Mouse (Mus musculus) urinary bladder, postnatal 4 days (tissue): ENCODE results near the gene Amz1.

Source experiments
- DNase-seq, 2 experiments: peaks; one replicate each; pipeline ENCODE4 v3.0.0; 2021 to 2022; ENCODE audit warnings: low spot score in 2 of 2

Amz1 gene

DNA sequence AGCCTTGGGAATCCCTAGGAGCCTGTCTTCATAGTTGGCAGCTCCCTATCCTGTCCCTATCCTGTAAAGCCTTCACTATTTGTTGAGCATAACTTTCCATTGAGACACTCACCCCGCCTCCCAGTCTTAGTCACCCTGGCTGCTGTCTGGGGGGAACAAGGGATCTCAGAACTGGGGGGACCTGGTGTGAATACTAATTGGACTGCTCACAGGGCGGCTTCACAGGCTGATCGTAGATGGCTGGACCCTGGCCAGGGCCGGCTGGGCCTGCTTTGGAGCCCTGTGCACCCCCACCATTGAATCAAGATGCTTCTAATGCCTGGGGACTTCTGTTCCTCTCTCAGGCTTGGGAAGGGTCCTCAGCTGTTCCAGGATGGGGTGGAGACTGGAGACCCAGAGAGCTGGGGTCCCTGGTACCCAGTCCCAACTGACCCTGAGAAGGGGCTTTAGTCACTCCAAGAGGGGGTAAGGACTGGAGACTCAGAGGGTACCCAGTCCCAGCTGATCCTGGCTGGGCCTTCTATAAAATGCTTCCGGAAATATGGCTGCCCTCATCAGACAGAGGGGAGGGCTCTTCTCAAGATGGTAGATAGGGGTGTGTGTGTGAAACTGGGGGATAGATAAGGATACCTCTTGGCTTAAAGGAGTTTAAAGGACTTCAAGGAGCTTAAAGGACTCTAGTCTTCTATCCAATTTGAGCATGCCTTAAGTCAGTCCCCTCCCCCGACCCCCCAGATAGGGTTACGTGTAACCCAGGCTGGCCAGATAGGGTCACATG lies 2.3 kb downstream of the Amz1 start:
- DNase-seq = no peak

DNA sequence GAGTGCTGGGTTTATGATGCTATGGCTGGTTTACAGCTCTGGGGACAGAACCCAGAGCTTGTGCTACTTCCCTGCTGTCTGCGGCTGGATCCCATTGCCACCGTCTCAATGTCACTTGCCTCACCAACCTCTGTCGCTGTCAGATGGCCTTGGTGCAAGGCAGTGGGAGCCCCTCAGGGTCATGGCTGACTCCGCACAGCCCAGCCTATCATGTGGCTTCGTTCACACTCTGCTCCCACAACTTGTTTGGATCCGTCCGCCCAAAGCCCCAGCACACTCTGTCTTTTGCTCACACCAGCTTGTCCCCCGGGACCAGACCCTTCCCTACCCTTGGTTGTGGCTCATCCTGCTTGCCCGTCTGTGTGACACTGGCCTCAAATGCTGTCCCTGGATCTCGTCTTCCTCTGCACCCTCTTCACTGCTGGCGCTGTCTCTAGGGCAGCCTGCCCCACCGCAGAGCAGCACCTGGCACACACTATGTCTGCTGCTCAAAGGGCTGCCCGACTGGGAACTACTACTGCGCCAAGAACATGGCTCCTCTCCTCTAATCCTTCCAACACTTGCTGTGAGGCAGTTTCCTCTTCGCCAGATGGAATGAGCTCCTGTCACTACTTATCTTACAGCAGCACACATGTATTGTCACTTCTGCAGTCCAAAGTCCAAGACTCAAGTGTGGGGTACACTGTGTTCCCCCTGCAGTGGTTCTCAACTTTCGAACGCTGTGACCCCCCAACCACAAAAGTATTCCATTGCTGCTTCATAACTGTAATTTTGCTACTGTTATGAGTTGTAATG lies 3.2 kb downstream of the Amz1 start:
- no peak for DNase-seq

DNA sequence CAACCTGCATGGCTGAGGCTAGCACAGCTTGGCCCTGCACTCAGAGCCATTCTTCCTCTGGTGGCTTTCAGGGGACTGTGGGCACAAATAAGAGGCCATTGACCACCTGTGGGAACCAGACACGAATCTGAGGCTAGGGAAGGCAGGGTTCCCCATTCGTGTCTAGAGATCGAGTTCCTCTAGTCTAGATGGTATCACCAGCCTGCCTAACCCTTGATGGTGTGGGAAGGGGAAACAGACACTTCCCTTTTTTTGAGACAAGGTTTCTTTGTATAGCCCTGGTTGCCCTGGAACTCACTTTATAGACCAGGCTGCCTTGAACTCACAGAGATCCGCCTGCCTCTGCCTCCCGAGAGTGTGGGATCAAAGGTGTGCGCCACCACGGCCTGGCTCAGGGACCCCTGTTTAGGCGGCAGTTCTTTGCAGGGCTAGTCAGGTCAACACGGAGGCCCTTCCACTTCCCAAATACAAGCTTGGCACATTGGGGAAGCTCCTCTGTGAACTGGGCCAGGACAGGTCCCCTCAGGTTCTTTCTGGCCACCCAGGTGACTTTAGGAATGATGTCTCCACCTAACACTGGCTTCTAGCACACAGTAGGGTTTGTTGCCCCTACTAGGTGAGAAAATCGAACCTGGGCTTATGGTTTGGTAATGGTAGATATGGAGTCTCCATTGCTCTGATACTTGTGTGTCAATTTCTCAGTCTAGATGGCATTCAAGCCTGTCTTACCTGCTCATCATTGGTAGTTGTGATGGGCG lies 7.3 kb downstream of the Amz1 start:
- no peak for DNase-seq

DNA sequence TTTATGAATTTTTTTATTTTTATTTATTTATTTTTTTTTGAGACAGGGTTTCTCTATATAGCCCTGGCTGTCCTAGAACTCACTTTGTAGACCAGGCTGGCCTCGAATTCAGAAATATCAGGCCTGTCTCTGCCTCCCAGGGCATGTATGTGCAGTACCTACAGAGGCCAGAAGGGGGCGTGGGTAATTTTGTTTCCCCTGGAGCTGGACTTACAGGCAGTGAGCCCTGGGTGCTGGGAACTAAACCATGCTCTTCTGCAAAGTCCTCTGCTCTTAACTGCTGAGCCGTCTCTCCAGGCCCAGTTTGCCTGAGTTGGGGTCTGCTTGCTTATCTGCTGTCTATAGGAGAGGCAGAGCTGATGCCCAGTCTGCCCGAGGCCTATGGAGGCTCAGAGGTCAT lies 8.3 kb downstream of the Amz1 start:
- DNase-seq = no peak

DNA sequence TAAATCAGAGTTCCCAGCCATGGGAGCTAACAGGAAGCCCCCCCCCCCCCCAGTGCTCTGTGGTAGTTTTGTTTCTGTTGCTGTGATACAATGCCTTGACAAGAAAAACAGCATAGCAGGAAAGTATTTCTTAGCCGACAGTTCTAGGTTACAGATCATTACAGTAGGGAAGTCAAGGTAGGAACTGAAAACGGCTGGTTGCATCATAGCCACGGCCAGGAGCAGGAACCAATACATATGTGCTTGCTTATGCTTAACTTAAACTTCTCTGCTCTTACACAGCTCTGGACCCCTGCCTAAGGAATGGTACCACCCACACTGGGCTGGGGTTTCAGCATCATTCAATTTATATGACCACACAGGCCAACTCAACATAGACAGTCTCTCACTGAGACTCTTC lies 9.4 kb downstream of the Amz1 start:
- no peak for DNase-seq

DNA sequence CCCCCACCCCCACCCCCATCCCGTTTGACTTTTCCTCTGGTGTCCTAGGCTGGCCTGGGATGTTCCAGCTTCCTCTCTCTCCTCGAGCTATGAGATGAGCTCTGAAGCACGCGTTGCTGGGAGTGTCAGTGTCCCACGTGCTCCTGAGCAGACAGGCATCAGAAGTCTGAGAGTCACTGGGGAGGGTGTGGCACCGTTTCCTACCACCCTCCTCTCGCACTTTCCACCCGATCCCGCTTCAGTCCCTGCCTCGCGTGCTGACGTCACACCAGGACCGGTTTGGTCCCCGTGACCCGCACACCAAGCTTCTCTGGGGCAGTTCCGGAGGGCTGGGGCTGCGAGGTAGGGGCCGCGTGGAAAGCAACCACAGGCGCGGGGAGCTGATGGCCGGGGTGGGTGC lies 11.4 kb downstream of the Amz1 start:
- DNase-seq = no peak

DNA sequence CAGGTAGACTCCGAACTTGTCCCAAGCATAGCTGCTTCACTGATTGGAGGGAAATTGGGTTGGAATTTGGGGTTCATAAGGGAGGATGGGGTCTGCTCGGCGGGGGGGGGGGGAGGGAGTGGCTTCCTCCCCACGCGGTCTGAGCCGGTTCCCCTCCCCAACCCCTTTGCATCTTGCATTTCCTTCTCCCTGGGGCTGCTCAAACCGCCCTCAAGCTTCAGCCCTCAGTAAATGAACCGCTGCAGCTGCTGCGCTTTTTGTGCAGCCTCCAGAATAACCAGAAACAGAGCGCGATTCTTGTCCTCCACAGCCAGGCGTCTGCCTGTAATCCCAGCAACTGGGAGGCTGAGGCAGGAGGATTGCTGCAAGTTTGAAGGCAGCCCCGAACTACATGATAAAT lies 12.2 kb downstream of the Amz1 start:
- no peak for DNase-seq

DNA sequence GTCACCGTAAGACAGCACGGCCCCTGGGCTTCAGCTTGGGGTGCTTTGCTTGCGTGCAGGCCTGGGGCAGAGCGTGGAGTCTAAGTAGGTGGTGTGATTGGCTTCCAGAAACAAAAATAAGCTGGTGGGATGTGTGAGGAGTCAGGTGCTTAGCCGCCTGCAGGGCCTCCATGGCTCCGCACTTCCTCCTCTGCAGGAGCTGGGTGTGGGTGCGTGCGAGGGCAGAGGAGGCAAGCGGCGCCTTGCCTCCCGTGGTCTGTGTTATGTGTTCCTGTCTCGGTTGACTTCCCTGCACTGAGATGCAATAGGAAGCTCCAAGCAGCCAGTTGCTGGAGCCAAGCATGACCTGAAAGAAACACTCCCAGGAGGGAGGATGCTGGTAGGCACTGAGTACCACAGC lies 15.9 kb downstream of the Amz1 start:
- no peak for DNase-seq

DNA sequence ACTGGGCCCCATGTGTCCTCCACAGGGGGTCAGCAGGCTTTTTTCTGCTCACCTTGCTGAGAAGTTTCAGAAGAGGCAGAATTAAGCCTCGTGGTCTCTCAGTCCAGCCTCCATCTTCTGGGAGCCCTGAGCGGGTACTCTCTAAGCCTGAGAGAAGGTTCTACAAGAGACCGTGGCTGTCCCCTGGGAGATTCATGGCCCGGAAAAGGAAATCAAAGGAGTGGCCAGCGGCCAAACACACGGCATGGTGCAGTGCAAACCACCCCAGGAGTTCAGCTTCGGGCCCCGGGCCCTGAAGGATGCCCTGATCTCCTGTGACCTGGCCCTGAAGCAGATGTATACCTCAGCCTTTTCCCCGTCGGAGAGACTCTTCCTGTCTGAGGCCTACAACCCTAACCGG lies 17.1 kb downstream of the Amz1 start:
- DNase-seq = no peak

DNA sequence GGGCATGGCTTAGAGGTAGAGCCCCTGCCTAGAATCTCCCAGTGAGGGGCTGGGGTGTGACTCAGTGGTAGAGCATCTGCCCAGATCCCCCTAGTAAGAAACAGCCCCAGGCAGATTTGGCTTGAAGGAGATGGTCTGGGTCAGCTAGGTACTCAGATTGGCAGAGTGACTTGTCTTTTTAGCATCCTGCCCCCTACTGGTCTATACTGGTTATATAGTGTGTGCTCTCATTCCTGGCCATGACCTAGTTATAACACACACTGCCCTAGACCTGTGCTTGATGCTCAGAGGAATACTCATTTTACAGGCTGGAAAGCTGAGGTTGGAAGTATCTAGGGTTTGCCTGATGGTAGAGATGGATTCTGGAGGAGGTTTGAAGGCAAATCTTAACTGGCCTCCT lies 17.9 kb downstream of the Amz1 start:
- DNase-seq = no peak

DNA sequence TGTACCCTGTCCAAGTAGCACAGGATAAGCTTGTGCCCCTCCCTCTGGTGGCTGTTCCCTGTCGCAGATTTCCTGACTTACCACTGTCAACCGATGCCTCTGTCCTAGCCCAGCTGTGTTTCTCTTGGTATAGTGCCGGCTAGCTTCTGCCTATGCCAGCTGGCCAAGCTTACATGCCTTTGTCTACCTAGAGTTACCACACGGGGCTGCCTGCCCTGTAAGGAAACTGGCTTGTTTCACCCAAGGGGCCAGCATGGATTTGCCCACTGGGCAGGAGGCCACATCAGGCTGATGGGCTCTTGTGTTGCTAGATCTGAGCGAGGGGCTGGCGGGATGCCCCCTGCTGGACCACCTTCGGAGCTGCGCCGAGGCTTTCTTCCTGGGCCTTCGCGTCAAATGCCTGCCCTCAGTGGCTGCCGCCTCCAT lies 19.8 kb downstream of the Amz1 start:
- no peak for DNase-seq

DNA sequence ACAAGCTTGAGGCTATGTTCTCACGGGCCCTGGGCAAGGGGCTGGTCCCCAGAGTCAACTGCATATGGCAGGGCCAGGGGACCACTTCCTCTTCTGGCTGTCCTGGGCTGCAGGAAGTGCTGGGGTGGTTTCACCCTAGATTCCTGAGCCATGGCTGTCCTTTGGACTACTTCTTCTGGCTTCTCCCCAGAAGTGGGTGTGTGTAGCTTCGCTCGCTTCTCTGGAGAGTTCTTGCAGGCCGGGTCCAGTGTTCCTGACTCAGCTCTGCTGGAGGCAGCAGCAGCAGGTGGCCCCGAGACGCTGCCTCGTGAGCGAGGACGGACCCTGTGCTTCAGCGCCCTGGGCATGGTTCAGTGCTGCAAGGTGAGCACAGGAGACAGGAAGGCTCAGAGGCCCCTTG lies 24.5 kb downstream of the Amz1 start:
- no peak for DNase-seq

DNA sequence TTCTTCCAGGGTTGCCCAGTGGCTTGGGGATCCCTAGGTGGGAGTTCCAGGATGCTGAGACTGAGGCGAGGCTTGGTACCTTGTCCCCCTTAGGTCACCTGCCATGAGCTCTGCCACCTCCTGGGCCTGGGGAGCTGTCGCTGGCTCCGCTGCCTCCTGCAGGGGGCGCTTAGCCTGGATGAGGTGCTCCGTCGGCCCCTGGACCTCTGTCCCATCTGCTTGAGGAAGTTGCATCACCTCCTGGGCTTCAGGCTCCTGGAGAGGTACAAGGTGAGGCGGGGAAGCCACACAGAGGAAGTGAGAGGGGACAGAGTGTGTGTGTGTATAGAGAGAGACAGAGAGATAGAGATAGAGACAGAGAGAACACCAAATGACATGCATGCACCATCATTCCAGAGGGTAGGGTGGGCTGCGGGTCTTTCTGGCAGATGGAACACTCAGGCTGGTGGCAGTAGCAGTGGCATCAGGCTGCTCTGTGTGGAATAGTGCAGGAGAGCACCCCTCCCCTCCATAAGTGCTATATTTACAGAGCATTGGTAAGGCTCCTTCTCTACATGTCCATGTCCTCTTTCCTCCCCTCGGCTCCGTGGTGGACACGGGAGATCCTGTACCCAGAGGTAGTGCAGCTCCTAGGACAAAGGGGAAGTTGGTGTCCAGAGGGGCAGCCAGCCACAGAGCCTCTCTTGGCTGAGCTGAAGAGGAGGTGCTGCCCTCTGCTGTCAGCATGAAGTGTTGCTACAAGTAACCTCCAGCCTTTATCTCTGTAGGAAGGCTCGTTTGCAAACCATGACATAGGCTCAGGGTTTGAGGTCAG lies 25.3 kb downstream of the Amz1 start:
- DNase-seq = peak; percentile 66 to 76

DNA sequence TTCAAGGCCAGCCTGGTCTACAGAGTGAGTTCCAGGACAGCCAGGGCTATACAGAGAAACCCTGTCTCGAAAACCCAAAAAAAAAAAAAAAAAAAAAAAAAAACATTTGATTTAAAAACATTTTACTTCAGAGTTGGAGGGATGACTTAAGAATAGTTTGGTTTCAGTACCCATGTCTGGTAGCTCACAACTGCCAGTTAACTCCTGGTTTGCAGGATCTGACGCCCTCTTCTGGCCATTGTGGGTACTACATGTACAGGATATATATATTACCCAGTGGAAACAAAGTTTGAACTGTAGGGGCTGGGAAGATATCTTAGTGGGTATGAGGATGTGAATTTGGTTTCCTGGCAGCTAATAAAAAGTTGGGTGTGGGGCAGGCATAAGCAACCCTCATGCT lies 27.0 kb downstream of the Amz1 start:
- no peak for DNase-seq

DNA sequence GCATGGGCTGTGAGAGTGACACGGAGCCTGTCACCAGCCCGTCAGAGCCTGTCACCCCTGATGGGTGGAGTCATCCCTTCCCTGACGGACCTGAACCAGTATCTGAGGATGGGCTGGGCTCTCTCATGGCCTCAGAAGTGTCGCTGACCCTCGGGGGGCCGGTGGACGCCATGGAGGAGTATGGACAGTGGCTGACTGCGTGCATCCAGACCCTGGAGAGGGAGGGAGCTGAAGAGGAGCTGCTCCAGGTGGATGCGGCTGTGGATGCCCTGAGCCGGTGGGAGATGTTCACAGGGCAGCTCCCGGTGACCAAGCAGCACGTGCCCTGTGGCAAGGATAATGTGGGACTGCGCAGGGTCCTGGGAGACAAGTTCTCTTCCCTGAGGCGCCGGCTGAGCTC lies 28.1 kb downstream of the Amz1 start:
- no peak for DNase-seq

DNA sequence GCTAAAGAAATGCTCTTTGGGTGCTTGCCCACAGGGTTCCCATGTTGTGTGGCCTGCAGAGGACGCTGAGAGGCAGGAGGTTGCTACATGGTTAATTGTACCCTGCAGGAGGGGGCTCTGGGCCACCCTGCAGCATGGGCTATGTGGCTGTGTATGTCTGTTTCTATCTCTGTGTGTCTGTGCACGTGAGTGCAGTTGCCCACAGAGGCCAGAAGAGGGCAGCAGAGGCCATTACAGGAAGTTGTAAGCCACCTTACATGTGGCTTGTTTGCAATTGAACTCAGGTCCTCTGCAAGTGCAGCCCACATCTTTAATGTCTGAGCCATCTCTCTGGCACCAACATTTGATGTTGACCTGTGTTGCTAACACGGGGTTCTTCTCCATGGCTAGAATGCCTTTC lies 28.7 kb downstream of the Amz1 start:
- no peak for DNase-seq

DNA sequence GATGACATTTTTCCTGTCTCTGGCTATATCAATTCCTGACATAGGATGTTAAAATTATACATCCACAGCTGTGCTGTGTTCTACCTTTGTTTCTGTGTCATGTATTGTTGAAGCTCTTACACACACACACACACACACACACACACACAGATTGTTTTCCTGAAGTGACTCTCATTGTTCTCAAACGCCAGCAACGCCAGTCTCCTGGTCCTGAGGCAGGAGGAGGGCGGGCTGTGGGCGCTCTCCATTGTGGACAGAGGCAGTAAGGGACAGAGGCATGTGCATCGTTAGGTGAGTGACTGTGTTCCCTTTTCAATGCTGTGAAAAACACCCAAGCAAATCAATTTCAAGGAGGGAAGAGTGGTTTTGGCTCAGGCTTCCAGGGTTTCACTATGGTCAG lies 29.3 kb downstream of the Amz1 start:
- no peak for DNase-seq

DNA sequence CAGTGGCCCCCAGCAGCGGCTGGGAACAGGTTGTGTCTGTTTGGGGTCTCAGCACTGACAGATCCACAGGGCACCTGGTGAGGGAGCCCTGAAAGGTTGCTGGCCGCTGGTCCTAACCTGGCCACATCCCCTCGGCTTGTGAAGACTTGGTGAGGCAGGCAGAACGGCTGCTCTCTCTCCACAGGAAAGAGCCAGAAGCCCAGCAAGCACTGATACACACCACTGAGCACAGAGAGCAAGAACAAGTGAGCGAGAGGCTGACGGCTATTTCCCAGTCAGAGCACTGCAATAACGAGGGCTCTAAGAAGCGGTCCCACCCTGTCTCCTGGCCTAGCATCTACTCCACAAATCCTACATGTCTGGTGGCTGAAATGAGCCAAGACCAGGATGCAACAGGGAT lies 34.9 kb downstream of the Amz1 start:
- no peak for DNase-seq

DNA sequence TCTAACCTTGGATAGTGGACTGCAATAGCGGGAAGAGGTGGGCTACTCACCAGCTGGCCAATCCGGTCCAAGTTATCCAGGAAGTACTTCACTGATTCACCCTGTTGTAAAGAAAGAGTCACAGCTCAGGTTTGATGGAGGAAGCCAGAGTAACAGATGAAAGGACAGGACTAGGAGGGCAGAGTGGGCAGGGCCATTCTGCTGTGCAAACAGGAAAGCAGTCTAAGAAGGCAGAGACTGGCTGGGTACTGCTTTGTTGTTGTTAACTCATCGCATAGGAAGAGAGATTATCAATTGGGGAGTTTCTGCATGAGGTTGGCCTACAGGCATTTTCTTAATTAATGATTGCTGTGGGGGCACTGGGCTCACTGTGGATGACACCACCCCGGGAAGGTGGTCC lies 38.6 kb downstream of the Amz1 start:
- DNase-seq = no peak

DNA sequence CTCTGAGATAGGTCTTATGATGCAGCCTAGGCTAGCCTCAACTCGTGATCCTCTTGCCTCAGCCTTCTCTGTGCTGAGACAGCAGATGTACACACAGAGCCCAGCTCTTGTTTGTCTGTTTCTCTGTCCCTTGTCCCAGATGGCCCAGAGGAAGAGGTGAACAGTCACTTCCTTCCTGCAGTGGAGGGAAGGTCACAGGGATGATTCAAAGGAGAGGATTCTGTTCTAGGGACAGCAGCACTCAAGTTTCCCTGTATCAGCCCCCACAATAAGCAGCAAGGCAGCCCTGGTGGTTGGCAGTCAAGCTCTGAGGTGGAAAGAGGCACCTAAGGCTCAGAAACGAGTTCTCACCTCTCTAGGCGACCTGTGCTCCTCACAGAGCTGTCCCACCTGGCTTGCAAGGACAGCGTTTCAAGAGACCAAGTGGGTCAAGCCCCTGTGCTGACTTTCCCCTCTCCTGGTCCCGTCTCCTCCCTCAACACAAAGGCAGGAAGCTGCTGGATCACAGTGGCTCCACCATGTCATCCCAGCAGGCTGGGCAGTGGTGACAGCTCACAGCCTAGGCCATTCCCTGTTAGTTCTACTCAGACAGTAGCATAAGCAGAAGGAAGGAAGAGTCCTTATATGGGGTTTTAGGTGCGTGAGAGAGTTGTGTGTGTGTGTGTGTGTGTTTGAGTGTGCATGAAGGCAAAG lies 41.1 kb downstream of the Amz1 start:
- no peak for DNase-seq

DNA sequence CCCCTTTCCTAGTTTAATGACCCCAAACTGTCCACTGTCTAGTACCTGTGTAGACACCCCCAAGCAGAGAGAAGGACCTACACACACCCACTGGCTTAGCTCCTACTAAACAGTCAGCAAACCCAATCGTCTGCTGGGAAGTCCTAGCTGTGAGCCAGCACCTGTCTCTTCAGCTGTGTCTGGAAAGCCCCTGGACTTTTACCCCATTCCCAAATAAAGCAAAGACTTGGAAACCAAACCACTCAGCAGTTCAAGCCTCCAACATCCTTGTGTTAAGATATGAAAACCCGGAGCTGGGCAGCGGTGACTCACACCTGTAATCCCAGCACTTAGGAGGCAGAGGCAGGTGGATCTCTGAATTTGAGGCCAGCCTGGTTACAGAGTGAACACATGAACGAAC lies 42.6 kb downstream of the Amz1 start:
- DNase-seq = no peak
